Mouse (Mus musculus) neural tube, embryonic 11.5 days (tissue): ENCODE measurements around the gene Ndufs7. TPM values are rescaled to one million over a fixed set of nuclear protein-coding genes. Genes with fewer than 3 reads are reported as not detected.

Experiments used
- ATAC-seq: fragments of 200-750 bp; cut with Nextera tagmentation; 2 replicates; pipeline ENCODE4 v1.8.0; 2017; ENCODE audit warnings: moderate number of reproducible peaks, mild to moderate bottlenecking, moderate TSS enrichment, moderate library complexity; ENCODE audit not compliant: insufficient read depth, low FRiP score, low TSS enrichment
- DNase-seq: peaks from one replicate; pipeline ENCODE4 v3.0.0-alpha.2; 2015; ENCODE audit warnings: low spot score
- H3K27ac ChIP-seq: fragments of 300-500 bp; sonication (generic); 2 replicates; pipeline ENCODE4 v1.5.1; 2014; ENCODE audit warnings: low read depth, mild to moderate bottlenecking, low read length
- H3K27me3 ChIP-seq: fragments of 300-500 bp; sonication (generic); 2 replicates; pipeline ENCODE4 v1.6.1; 2014; ENCODE audit warnings: mild to moderate bottlenecking, low read length, mixed read lengths; ENCODE audit not compliant: control insufficient read depth, insufficient read depth
- H3K36me3 ChIP-seq: fragments of 300-500 bp; sonication (generic); 2 replicates; pipeline ENCODE4 v1.6.1; 2014; ENCODE audit warnings: mild to moderate bottlenecking, low read length, moderate library complexity, mixed read lengths; ENCODE audit not compliant: control insufficient read depth, insufficient read depth
- H3K4me1 ChIP-seq: fragments of 300-500 bp; sonication (generic); 2 replicates; pipeline ENCODE4 v1.6.1; 2014; ENCODE audit warnings: low read length, mixed read lengths; ENCODE audit not compliant: control insufficient read depth, insufficient read depth
- H3K4me2 ChIP-seq: fragments of 300-500 bp; sonication (generic); 2 replicates; pipeline ENCODE4 v1.6.1; 2014; ENCODE audit warnings: low read depth, mild to moderate bottlenecking, moderate library complexity
- H3K4me3 ChIP-seq: fragments of 300-500 bp; sonication (generic); 2 replicates; pipeline ENCODE4 v1.5.1; 2014; ENCODE audit warnings: low read depth, low read length
- H3K9ac ChIP-seq: fragments of 300-500 bp; sonication (generic); 2 replicates; pipeline ENCODE4 v1.6.1; 2014; ENCODE audit warnings: mild to moderate bottlenecking, low read length
- H3K9me3 ChIP-seq: fragments of 300-500 bp; sonication (generic); 2 replicates; pipeline ENCODE4 v1.6.1; 2016; ENCODE audit warnings: low read length; ENCODE audit not compliant: control insufficient read depth
- WGBS: fragments of 180-500 bp; shearing (Covaris S2); extraction: QIAGEN DNeasy Blood & Tissue Kit; methylation state at CpG from one replicate; pipeline ENCODE4 v1.1.7; 2014; 5-methylcytosine and 5-hydroxymethylcytosine counted together
- polyA plus RNA-seq: library from polyadenylated mRNA; unstranded; fragments of >200 nt; fragmentation: Nextera tagmentation; extraction: Ambion mirVana; gene quantifications from 2 replicates; pipeline ENCODE4 v1.2.1, GENCODE M21; 2014

The Ndufs7 gene
- polyA plus RNA-seq, 1 experiment from 2014 or later: 261 TPM

DNA sequence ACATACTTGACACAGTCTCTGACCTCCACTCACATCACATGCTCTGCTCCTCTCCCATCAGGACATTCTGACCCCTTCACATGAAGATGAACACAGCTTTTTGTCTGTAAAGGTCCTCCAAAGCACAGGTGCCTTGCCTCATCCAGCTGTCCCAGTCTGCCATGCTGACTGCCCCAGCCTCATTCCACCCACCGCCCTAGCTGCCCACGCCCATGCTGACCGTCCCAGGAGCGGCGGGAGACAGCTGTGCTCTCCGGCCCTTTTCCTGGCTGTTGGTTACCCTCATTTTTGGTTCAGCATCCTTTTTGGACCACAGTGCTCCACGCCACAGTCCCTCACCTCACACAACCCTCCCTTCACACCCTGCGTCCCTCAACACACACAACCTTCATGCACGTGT lies 29.5 kb downstream of the Ndufs7 start:
- Histone ChIP-seq H3K27ac (no peak overlapping the region), H3K4me2 (no peak overlapping the region), H3K9me3 (no peaks in the 10 kb centered on the region), H3K4me3 (no peak overlapping the region), H3K27me3 (no peaks in the 10 kb centered on the region), H3K4me1 (no peaks in the 10 kb centered on the region), H3K36me3 (peaks cover 36% of the 10 kb centered on the region), H3K9ac (no peak overlapping the region)
- DNase-seq (no peak), ATAC-seq (no peak)
- 91% methylated on average over 9 of the region's 9 CpGs for WGBS

GRCm38 (mm10) chr10:80279273-80279672 lies 30.4 kb downstream of the Ndufs7 start:
- no peak for ATAC-seq
- no peak for DNase-seq
- Histone ChIP-seq H3K4me3 (no peak overlapping the region), H3K4me1 (no peaks in the 10 kb centered on the region), H3K4me2 (no peak overlapping the region), H3K9me3 (no peaks in the 10 kb centered on the region), H3K27ac (no peak overlapping the region), H3K9ac (no peak overlapping the region), H3K27me3 (no peaks in the 10 kb centered on the region), H3K36me3 (peaks cover 37% of the 10 kb centered on the region)
- 94% methylated on average over 12 of the region's 12 CpGs for WGBS

- Histone ChIP-seq H3K27me3 (no peaks in the 10 kb centered on the region), H3K9ac (no peak overlapping the region), H3K4me3 (no peak overlapping the region), H3K9me3 (no peaks in the 10 kb centered on the region), H3K36me3 (peaks cover 33% of the 10 kb centered on the region), H3K4me2 (no peak overlapping the region), H3K4me1 (0 out of 2 replicates have a peak, but pooled peaks cover 2% of the 10 kb centered on the region), H3K27ac (no peak overlapping the region)
- WGBS: 82% methylated on average over 7 of the region's 7 CpGs
- ATAC-seq (no peak), DNase-seq (no peak)
Measured at GRCm38 (mm10) chr10:80281304-80281703, 32.4 kb downstream of the Ndufs7 start.

GRCm38 (mm10) chr10:80281921-80282371 lies 33.0 kb downstream of the Ndufs7 start:
- ATAC-seq: no peak
- Histone ChIP-seq H3K9ac (no peak overlapping the region), H3K36me3 (peaks cover 35% of the 10 kb centered on the region), H3K4me1 (0 out of 2 replicates have a peak, but pooled peaks cover 2% of the 10 kb centered on the region), H3K27ac (no peak overlapping the region), H3K4me2 (no peak overlapping the region), H3K9me3 (no peaks in the 10 kb centered on the region), H3K4me3 (no peak overlapping the region), H3K27me3 (no peaks in the 10 kb centered on the region)
- DNase-seq: no peak
- 82% methylated on average over 8 of the region's 8 CpGs for WGBS

DNA sequence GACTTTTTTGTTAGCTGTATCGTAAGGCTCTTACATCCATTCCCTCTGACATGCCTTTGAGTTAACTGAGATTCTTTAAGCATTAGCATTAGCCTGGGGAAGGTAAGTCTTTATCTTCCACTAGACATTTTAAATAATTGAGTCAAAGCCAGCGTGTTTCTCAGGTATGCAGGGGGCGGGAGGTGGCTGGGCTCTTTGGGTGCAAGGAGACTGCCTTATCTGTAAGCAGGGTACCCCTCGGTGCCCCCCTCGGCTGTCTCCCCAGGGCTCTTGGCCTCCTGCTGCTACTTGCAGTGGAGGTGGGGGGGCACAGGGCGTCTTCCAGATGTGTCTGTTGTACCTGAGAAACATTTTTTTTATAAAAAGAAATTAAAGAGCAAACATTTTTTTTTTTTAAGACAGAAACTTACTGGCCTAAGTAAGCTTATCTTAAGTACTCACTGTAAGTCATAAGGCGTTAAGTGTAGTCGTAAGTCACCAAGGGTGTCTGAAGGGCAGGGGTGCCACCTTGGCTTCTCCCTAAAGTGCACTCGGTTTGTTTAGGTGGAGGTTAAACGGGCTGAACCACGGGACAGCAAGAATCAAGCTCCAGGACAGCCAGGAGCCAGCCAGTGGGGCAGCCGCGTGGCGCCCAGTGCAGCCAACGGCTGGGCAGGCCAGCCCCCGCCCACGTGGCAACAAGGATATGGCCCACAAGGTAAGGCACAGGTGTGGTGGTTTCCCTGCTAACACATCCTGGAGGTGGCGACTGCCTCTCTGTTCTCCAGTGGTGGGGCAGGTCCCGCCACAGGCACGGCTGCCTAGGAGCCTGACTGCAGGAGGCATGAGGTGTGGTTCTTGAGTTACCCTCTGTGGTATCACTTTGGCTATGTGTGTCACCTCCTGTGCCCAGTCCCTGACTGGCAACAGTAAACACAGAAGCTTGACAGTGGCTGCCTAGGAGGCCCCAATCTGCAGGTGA lies 33.8 kb downstream of the Ndufs7 start:
- Histone ChIP-seq H3K9ac (no peak overlapping the region), H3K9me3 (no peaks in the 10 kb centered on the region), H3K4me1 (0 out of 2 replicates have a peak, but pooled peaks cover 2% of the 10 kb centered on the region), H3K27ac (no peak overlapping the region), H3K27me3 (no peaks in the 10 kb centered on the region), H3K4me2 (no peak overlapping the region), H3K4me3 (no peak overlapping the region), H3K36me3 (peaks cover 29% of the 10 kb centered on the region)
- DNase-seq (no peak), ATAC-seq (no peak)
- 92% methylated on average over 20 of the region's 20 CpGs for whole genome bisulfite sequencing

- 74% methylated on average over 10 of the region's 15 CpGs for WGBS
Measured at GRCm38 (mm10) chr10:80285222-80286070, 36.5 kb downstream of the Ndufs7 start.

DNA sequence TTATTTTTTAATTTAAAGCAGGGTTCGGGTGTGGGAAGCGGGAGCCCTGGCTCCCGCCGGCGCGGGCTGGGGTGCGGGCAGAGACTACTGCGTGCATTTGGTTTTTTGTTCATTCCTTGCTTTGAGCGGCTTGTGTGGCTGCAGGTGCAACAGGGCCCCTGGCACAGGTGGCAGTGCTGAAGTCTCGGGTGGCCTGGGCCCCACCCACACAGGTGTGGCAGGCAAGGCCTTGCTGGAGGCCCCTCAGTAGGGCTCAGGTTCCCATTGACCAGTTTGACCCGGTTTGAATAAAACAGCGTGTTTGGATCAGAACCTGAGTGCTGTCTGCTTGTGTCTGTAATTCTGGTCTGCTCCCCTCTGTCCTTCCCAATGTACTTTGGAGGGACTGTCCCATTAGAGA lies 39.2 kb downstream of the Ndufs7 start:
- Histone ChIP-seq H3K27ac (no peak overlapping the region), H3K27me3 (no peaks in the 10 kb centered on the region), H3K36me3 (peaks cover 17% of the 10 kb centered on the region), H3K4me2 (no peak overlapping the region), H3K4me1 (peaks cover 4% of the 10 kb centered on the region), H3K9ac (no peak overlapping the region), H3K9me3 (no peaks in the 10 kb centered on the region), H3K4me3 (no peak overlapping the region)
- 91% methylated on average over 12 of the region's 12 CpGs for WGBS
- no peak for ATAC-seq
- DNase-seq: no peak

More at GRCm38 (mm10) chr10:80285222-80286070, 36.5 kb downstream of the Ndufs7 start:
- no peaks in the 10 kb centered on the region for H3K27me3 ChIP-seq
- no peak overlapping the region for H3K4me3 ChIP-seq
- H3K27ac ChIP-seq: no peak overlapping the region
- H3K4me2 ChIP-seq: no peak overlapping the region
- DNase-seq: no peak
- H3K9ac ChIP-seq: no peak overlapping the region
- H3K4me1 ChIP-seq: 0 out of 2 replicates have a peak, but pooled peaks cover 2% of the 10 kb centered on the region
- no peak for ATAC-seq
- H3K36me3 ChIP-seq: peaks cover 21% of the 10 kb centered on the region
- no peaks in the 10 kb centered on the region for H3K9me3 ChIP-seq

DNA sequence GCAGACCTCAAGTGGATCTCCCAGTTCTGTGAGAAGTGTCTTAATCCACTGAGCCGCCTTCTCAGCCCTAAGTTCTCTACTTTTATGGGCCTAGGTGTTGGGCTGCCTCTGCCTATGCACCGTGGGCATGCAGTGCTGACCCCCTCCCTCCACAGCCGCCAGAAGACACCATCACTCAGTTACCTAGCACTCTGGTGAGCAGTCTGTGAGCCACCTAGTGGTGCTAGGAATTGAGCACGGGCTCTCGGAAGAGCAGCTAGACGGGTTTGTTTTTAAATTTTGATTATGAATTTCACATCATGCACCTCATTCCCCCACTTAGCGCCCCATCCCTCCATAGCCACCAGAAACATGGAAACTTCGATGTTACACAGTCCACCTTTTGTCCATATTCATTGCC lies 39.7 kb downstream of the Ndufs7 start:
- Histone ChIP-seq H3K27me3 (no peaks in the 10 kb centered on the region), H3K4me3 (no peak overlapping the region), H3K9ac (no peak overlapping the region), H3K9me3 (no peaks in the 10 kb centered on the region), H3K4me1 (peaks cover 10% of the 10 kb centered on the region), H3K4me2 (no peak overlapping the region), H3K27ac (no peak overlapping the region), H3K36me3 (peaks cover 13% of the 10 kb centered on the region)
- 73% methylated on average over 8 of the region's 8 CpGs for WGBS
- no peak for ATAC-seq
- DNase-seq: no peak
